Comparison of ENCODE assay signal across 27 mouse cellular contexts in the genomic region with DNA sequence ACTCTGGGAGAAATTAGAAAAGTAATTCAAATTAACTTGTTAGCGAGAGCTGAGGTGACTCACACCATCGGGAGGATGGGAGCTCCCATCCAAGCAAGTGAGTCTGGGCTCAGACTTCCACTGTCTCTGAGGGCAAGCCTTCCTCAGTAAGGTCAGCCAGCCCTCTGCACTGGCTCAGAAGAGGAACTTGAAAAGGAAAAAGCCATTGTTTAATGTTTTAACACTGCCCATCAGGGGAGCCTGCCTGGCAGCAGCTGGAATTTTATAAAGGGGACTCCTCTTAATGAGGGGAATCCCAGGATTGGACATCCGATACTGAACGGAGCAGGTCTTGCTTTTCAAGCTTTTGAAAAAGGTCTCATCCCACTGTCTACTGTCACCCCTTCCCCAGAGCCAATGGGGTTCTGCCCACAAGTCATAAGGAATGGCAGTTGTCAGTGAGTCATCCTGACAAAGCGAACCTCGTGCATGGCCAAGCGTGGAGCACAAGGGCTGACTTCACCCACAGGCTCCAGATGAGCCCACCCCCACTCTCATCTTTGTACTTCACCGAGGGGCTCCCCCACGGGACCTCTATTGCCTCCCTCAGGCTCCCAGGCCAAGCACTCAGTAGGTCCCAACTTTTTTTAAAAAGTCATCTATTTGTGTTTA. TPM values are rescaled to one million over a fixed set of nuclear protein-coding genes. Genes with fewer than 3 reads are reported as not detected.
DNase-seq lines count a peak whose midpoint lies in the region; ATAC-seq and TF ChIP-seq lines count a peak whose summit lies in the region.
"Had no signal": no experiment of that assay in that cellular context is flagged by ENCODE, and none has a peak within 500 bp of the region (broad histone marks: within the 10 kb centered on the region; RNA-seq: fewer than 3 reads in every experiment).

No protein-coding gene starts in this region.

- no peak overlapping the region for H3K4me2 ChIP-seq in heart, embryonic 15.5 days
- H3K4me2 ChIP-seq in heart, embryonic 11.5 days: no peak overlapping the region
- H3K4me2 ChIP-seq: embryonic facial prominence, embryonic 13.5 days; limb, embryonic 15.5 days; lung, embryonic 14.5 days; midbrain, embryonic 13.5 days had no signal

- peaks cover 8% of the 10 kb centered on the region for H3K27me3 ChIP-seq in heart, embryonic 15.5 days
- peaks cover 2% of the 10 kb centered on the region; the same call in 1 of the 2 replicates for H3K27me3 ChIP-seq in heart, embryonic 11.5 days (ENCODE audit: control insufficient read depth, insufficient read depth, low read length)
- no peaks in the 10 kb centered on the region for H3K27me3 ChIP-seq in kidney, adult 2 months (replicated peaks; ENCODE audit: control insufficient read depth, insufficient read depth, low read length)
- H3K27me3 ChIP-seq: embryonic facial prominence, embryonic 13.5 days; midbrain, embryonic 13.5 days had no signal

- no peak overlapping the region for H3K9ac ChIP-seq in heart, embryonic 15.5 days
- H3K9ac ChIP-seq in heart, embryonic 11.5 days (ENCODE audit: low read depth, low read length): no peak overlapping the region
- H3K9ac ChIP-seq: embryonic facial prominence, embryonic 13.5 days; forebrain, postnatal 0 days; limb, embryonic 15.5 days; liver, embryonic 14.5 days; lung, embryonic 14.5 days; midbrain, embryonic 13.5 days had no signal

- H3K9me3 ChIP-seq in heart, embryonic 15.5 days (replicated peaks): no peaks in the 10 kb centered on the region
- no peaks in the 10 kb centered on the region for H3K9me3 ChIP-seq in heart, embryonic 11.5 days (replicated peaks; ENCODE audit: control insufficient read depth, low read length)
- H3K9me3 ChIP-seq: embryonic facial prominence, embryonic 13.5 days; hindbrain, embryonic 10.5 days; limb, embryonic 15.5 days; megakaryocyte, embryonic 14.5 days; midbrain, embryonic 13.5 days had no signal

- TF ChIP-seq CTCF in kidney, adult 2 months (conservative IDR thresholded peaks at IDR 0.05; ENCODE audit: insufficient read depth, insufficient read length, low read depth, low read length): no peak

- no peak overlapping the region for H3K27ac ChIP-seq in heart, embryonic 15.5 days
- no peak overlapping the region for H3K27ac ChIP-seq in heart, embryonic 11.5 days (ENCODE audit: low read depth, low read length)
- no peak overlapping the region for H3K27ac ChIP-seq in kidney, adult 2 months (ENCODE audit: insufficient read depth, low read depth, low read length)
- H3K27ac ChIP-seq: embryonic facial prominence, embryonic 13.5 days; heart, adult 2 months; hindbrain, embryonic 10.5 days; hindbrain, postnatal 0 days; limb, embryonic 15.5 days; liver, embryonic 14.5 days; midbrain, embryonic 13.5 days; stomach, postnatal 0 days had no signal

- TF ChIP-seq POLR2A in kidney, adult 2 months (IDR thresholded peaks at IDR 0.05; ENCODE audit: low read depth, low read length): no peak

- H3K36me3 ChIP-seq in heart, embryonic 15.5 days: no peaks in the 10 kb centered on the region
- H3K36me3 ChIP-seq in heart, embryonic 11.5 days (ENCODE audit: control insufficient read depth, insufficient read depth, low read length): no peaks in the 10 kb centered on the region
- no peaks in the 10 kb centered on the region for H3K36me3 ChIP-seq in kidney, adult 2 months (ENCODE audit: control insufficient read depth, insufficient read depth, low read length)
- H3K36me3 ChIP-seq: embryonic facial prominence, embryonic 13.5 days; hindbrain, embryonic 10.5 days; limb, embryonic 15.5 days; midbrain, embryonic 13.5 days had no signal

- H3K4me1 ChIP-seq in heart, embryonic 15.5 days (replicated peaks): no peaks in the 10 kb centered on the region
- H3K4me1 ChIP-seq in heart, embryonic 11.5 days (ENCODE audit: control insufficient read depth, insufficient read depth, low read length): no peaks in the 10 kb centered on the region
- no peaks in the 10 kb centered on the region for H3K4me1 ChIP-seq in kidney, adult 2 months (ENCODE audit: control insufficient read depth, insufficient read depth, low read length)
- H3K4me1 ChIP-seq: embryonic facial prominence, embryonic 13.5 days; limb, embryonic 15.5 days; megakaryocyte, embryonic 14.5 days; midbrain, embryonic 13.5 days had no signal

- no peak overlapping the region for H3K4me3 ChIP-seq in heart, embryonic 15.5 days
- no peak overlapping the region for H3K4me3 ChIP-seq in heart, embryonic 11.5 days (ENCODE audit: low read depth, low read length)
- no peak overlapping the region for H3K4me3 ChIP-seq in kidney, adult 2 months (ENCODE audit: insufficient read depth, low read depth, low read length)
- H3K4me3 ChIP-seq: embryonic facial prominence, embryonic 13.5 days; heart, adult 2 months; hindbrain, embryonic 10.5 days; limb, embryonic 15.5 days; megakaryocyte, embryonic 14.5 days; midbrain, embryonic 13.5 days had no signal

- ATAC-seq in heart, embryonic 15.5 days (replicated peaks; ENCODE audit: insufficient number of reproducible peaks, insufficient read depth, low FRiP score, low read depth): 0 out of 2 replicates have a peak, but pooled peaks have one; percentile 27
- ATAC-seq in heart, embryonic 11.5 days (replicated peaks; ENCODE audit: insufficient number of reproducible peaks, low FRiP score, low TSS enrichment): no peak
- ATAC-seq: forebrain, postnatal 0 days; hindbrain, postnatal 0 days; intestine, embryonic 16.5 days; midbrain, embryonic 13.5 days had no signal

- peak; percentile 37 for DNase-seq in adrenal gland, adult 2 months
- no peak for DNase-seq in adrenal gland, adult 8-10 months
- DNase-seq in brain, adult 2 months (ENCODE audit: low read depth, low spot score): peak; percentile 35
- DNase-seq in kidney, adult 2 months: no peak
- DNase-seq in ovary, postnatal 14 days (ENCODE audit: low spot score): no peak
- DNase-seq in urinary bladder, postnatal 4 days (ENCODE audit: low spot score in 2 of 2): no peak
- DNase-seq: B cell, adult 2 months; cerebellum, adult 18-20 months; cerebellum, postnatal 25 days; forebrain, postnatal 0 days; gastrocnemius, postnatal 25 days; layer of hippocampus, adult 9-11 months; lung, embryonic 14.5 days; right cerebral cortex, postnatal 14 days; thymus, adult 2 months had no signal

- 65% methylated on average over 9 of the region's 9 CpGs for WGBS in heart, embryonic 15.5 days
- 77% methylated on average over 9 of the region's 9 CpGs for WGBS in heart, embryonic 11.5 days (ENCODE audit: insufficient replicate concordance)
- 44% methylated on average over 9 of the region's 9 CpGs for WGBS in kidney, adult 2 months

RNA-seq across cellular contexts. Expression of a gene that starts 34.7 kb away (rescaled TPM):
- total RNA-seq in adrenal gland, adult 2 months (2021): 1 to 10 TPM; 1.6 to 2.6 TPM
- polyA plus RNA-seq in adrenal gland, adult 2 months (2012; rRNA removed): 3.9 and 5.3 TPM in 2 replicates
- 1 to 10 TPM; 2.4 to 4.8 (median 3.5) TPM for total RNA-seq in adrenal gland, adult 8-10 months (2022)
- polyA plus RNA-seq in heart, embryonic 15.5 days (2015; fragmentation: Nextera tagmentation; extraction: Ambion mirVana): 4.3 and 7.1 TPM in 2 replicates
- polyA plus RNA-seq in heart, embryonic 11.5 days (2014; fragmentation: Nextera tagmentation; extraction: Ambion mirVana): 1.6 and 2.5 TPM in 2 replicates
- 3.8 and 4.3 TPM in 2 replicates for polyA plus RNA-seq in kidney, adult 2 months (2012; rRNA removed)

RNA-seq across cellular contexts. Expression of a gene that starts 36.2 kb away (rescaled TPM):
- 1 to 10 TPM; 1.4 to 3.2 TPM for total RNA-seq in adrenal gland, adult 2 months (2021)
- 1.6 TPM in 2 replicates for polyA plus RNA-seq in adrenal gland, adult 2 months (2012; rRNA removed)
- 1 to 10 TPM; 1.7 to 4.6 (median 2.9) TPM for total RNA-seq in adrenal gland, adult 8-10 months (2022)
- polyA plus RNA-seq in heart, embryonic 15.5 days (2015; fragmentation: Nextera tagmentation; extraction: Ambion mirVana): 0.68 and 1.5 TPM in 2 replicates
- polyA plus RNA-seq in heart, embryonic 11.5 days (2014; fragmentation: Nextera tagmentation; extraction: Ambion mirVana): 0.19 and 0.25 TPM in 2 replicates
- 0.83 and 2.2 TPM in 2 replicates for polyA plus RNA-seq in kidney, adult 2 months (2012; rRNA removed)

Comparison
In these comparisons a context has a peak if more than half of its experiments do, and no peak if none do; other contexts are left out.
1. DNase-seq: peak in adrenal gland, adult 2 months (single experiment) and brain, adult 2 months (single experiment); none in adrenal gland, adult 8-10 months (single experiment), kidney, adult 2 months (single experiment), ovary, postnatal 14 days (single experiment) and urinary bladder, postnatal 4 days (0 of 2).